Mouse (Mus musculus) myocyte (in vitro differentiated cells): Measurements from ENCODE around the gene Fam183b. TPM values are rescaled to one million over a fixed set of nuclear protein-coding genes. Genes with fewer than 3 reads are reported as not detected.

ENCODE experiments used
- H3K27me3 ChIP-seq: one replicate; pipeline ENCODE4 v1.6.1; 2011; ENCODE audit not compliant: control insufficient read depth, insufficient read depth, insufficient read length
- H3K36me3 ChIP-seq: one replicate; pipeline ENCODE4 v1.6.1; 2011; ENCODE audit not compliant: control insufficient read depth, insufficient read depth
- H3K4me2 ChIP-seq: one replicate; pipeline ENCODE4 v1.6.1; 2011; ENCODE audit warnings: low read depth, control low read depth
- H3K4me3 ChIP-seq: one replicate; pipeline ENCODE4 v1.5.1; 2011; ENCODE audit warnings: mild to moderate bottlenecking, control low read depth, moderate library complexity
- H3K79me2 ChIP-seq: one replicate; pipeline ENCODE4 v1.6.1; 2011; ENCODE audit not compliant: control insufficient read depth, insufficient read depth
- H3ac ChIP-seq: one replicate; pipeline ENCODE4 v1.6.1; 2011; ENCODE audit not compliant: control insufficient read depth, insufficient read length
- CEBPB ChIP-seq: IDR thresholded peaks from 2 replicates; pipeline ENCODE4 v1.6.1; 2011; ENCODE audit warnings: mild to moderate bottlenecking, moderate library complexity; ENCODE audit not compliant: poor library complexity, insufficient read depth, severe bottlenecking
- E2F4 ChIP-seq: IDR thresholded peaks from one replicate; pipeline ENCODE4 v1.6.1; 2011; ENCODE audit warnings: mild to moderate bottlenecking, control low read depth, moderate library complexity; ENCODE audit not compliant: insufficient read depth
- MAX ChIP-seq: IDR thresholded peaks from one replicate; pipeline ENCODE4 v1.6.1; 2011; ENCODE audit warnings: low read depth, mild to moderate bottlenecking, control low read depth
- MYOD1 ChIP-seq, 3 experiments: IDR thresholded peaks; one replicate each; pipeline ENCODE4 v1.6.1; 2011; ENCODE audit warnings: control low read depth in 2 of 3, low read depth in 2 of 3, mild to moderate bottlenecking in 2 of 3, moderate library complexity in 1 of 3; ENCODE audit not compliant: insufficient read length in 2 of 3, control insufficient read depth in 1 of 3
- MYOG ChIP-seq, 3 experiments: IDR thresholded peaks; one replicate each; pipeline ENCODE4 v1.6.1; 2011; ENCODE audit warnings: control low read depth in 2 of 3, low read depth in 2 of 3, mild to moderate bottlenecking in 2 of 3; ENCODE audit not compliant: insufficient read length in 2 of 3, control insufficient read depth in 1 of 3, insufficient read depth in 1 of 3
- POLR2A ChIP-seq: IDR thresholded peaks from one replicate; pipeline ENCODE4 v1.6.1; 2011; ENCODE audit warnings: low read depth, mild to moderate bottlenecking, control low read depth, moderate library complexity; ENCODE audit not compliant: insufficient read length
- POLR2AphosphoS2 ChIP-seq: IDR thresholded peaks from one replicate; pipeline ENCODE4 v1.6.1; 2011; ENCODE audit warnings: low read depth, control low read depth; ENCODE audit not compliant: insufficient read length
- REST ChIP-seq: IDR thresholded peaks from one replicate; pipeline ENCODE4 v1.6.1; 2011; ENCODE audit warnings: mild to moderate bottlenecking, control low read depth, moderate library complexity; ENCODE audit not compliant: insufficient read depth, insufficient read length
- SRF ChIP-seq: IDR thresholded peaks from one replicate; pipeline ENCODE4 v1.6.1; 2011; ENCODE audit warnings: low read depth; ENCODE audit not compliant: control insufficient read depth, insufficient read length
- TCF12 ChIP-seq: IDR thresholded peaks from one replicate; pipeline ENCODE4 v1.6.1; 2011; ENCODE audit warnings: mild to moderate bottlenecking, control low read depth; ENCODE audit not compliant: poor library complexity, insufficient read depth, severe bottlenecking
- TCF3 ChIP-seq: IDR thresholded peaks from one replicate; pipeline ENCODE4 v1.6.1; 2011; ENCODE audit warnings: low read depth, control low read depth; ENCODE audit not compliant: insufficient read length
- USF1 ChIP-seq: IDR thresholded peaks from one replicate; pipeline ENCODE4 v1.6.1; 2011; ENCODE audit warnings: low read depth, mild to moderate bottlenecking, control low read depth, moderate library complexity
- polyA plus RNA-seq: library from polyadenylated mRNA; unstranded; fragments of >200 nt; fragmentation: generic; extraction: Trizol; gene quantifications from one replicate; pipeline ENCODE4 v1.2.1, GENCODE M21; 2012; ENCODE audit warnings: missing spikeins

Gene Fam183b
- polyA plus RNA-seq, 1 experiment = not detected

DNA sequence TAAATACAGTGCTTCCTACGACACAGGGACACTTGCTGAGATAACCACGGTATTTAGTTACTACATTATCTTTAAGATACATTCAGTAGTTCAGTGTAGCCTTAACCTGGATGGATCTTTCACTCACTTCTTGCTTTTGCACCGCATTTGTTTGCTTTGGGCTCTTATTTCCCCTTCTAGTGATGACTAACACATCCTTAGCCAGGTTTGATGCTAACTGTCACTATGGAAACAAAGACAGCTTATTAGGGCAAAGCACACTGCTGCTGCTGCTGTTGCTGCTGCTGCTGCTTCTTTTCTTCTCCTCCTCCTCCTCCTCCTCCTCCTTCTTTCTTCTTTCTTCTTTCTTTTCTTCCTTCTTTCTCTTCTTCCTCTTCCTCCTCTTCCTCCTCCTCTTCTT, 12.2 kb downstream of the Fam183b start:
- Histone ChIP-seq H3ac (no peak overlapping the region), H3K4me3 (no peak overlapping the region), H3K27me3 (no peaks in the 10 kb centered on the region), H3K79me2 (no peaks in the 10 kb centered on the region), H3K4me2 (no peak overlapping the region), H3K36me3 (no peaks in the 10 kb centered on the region)
- TF ChIP-seq MYOD1 (IDR thresholded peaks at IDR 0.05; ENCODE audit: control insufficient read depth in 1 of 3, insufficient read length in 2 of 3, low read depth in 2 of 3) = no peak
- no peak for TF ChIP-seq MYOG (IDR thresholded peaks at IDR 0.05; ENCODE audit: control insufficient read depth in 1 of 3, insufficient read depth in 1 of 3, insufficient read length in 2 of 3, low read depth in 2 of 3)
- TF ChIP-seq TCF3 = no peak

DNA sequence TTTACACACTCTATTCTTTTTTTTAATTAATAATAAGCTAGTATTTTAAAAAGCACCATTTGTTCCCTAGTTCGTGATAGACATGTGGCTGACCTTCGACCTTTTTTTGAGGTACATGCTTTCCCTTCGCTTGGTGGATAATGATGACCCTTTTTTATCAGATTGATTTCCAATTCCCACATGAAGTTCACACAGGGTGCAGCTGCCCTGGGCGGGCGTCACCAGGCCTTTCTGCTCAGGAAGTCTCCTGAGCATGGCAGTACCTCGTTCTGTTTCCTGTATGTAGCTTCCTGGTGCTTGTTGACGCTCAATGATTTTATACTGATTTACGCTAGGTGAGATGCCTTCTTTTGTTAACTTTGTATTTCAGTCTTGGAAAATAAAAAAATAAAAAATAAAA, 13.4 kb downstream of the Fam183b start:
- Histone ChIP-seq H3K4me2 (no peak overlapping the region), H3K36me3 (no peaks in the 10 kb centered on the region), H3K27me3 (no peaks in the 10 kb centered on the region), H3ac (no peak overlapping the region), H3K4me3 (no peak overlapping the region), H3K79me2 (no peaks in the 10 kb centered on the region)
- no peak for TF ChIP-seq POLR2AphosphoS2
- TF ChIP-seq MAX = no peak

DNA sequence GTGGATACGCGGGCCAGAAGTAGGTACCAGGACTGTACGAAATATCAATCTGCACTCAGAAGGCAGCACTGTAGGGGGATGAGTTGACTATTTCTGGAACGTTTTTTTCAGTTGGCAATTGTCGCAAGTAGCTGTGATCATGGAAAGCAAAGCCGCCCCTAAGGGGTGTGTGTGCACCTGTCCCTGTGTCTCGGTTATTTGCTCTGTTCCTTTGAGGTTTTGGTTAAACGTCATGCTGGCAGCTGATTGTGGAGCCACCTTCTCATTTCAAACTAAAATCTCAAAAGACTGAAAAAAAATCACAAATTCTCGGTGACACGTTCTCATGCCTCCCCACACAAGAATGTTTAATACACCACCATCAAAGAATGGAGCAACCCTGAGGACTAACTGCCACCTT, 14.1 kb downstream of the Fam183b start:
- H3K36me3 ChIP-seq = no peaks in the 10 kb centered on the region
- H3ac ChIP-seq = no peak overlapping the region
- H3K79me2 ChIP-seq = no peaks in the 10 kb centered on the region
- TF ChIP-seq POLR2A = no peak
- no peak for TF ChIP-seq USF1
- TF ChIP-seq E2F4 = no peak
- TF ChIP-seq TCF3 = no peak
- no peak for TF ChIP-seq SRF
- TF ChIP-seq TCF12 = no peak
- no peak for TF ChIP-seq MYOD1 (IDR thresholded peaks at IDR 0.05; ENCODE audit: control insufficient read depth in 1 of 3, insufficient read length in 2 of 3, low read depth in 2 of 3)
- no peak for TF ChIP-seq REST
- TF ChIP-seq MAX = no peak
- no peak for TF ChIP-seq MYOG (IDR thresholded peaks at IDR 0.05; ENCODE audit: control insufficient read depth in 1 of 3, insufficient read depth in 1 of 3, insufficient read length in 2 of 3, low read depth in 2 of 3)
- TF ChIP-seq POLR2AphosphoS2 = no peak
- no peak for TF ChIP-seq CEBPB
- no peak overlapping the region for H3K4me2 ChIP-seq
- no peak overlapping the region for H3K4me3 ChIP-seq
- no peaks in the 10 kb centered on the region for H3K27me3 ChIP-seq

DNA sequence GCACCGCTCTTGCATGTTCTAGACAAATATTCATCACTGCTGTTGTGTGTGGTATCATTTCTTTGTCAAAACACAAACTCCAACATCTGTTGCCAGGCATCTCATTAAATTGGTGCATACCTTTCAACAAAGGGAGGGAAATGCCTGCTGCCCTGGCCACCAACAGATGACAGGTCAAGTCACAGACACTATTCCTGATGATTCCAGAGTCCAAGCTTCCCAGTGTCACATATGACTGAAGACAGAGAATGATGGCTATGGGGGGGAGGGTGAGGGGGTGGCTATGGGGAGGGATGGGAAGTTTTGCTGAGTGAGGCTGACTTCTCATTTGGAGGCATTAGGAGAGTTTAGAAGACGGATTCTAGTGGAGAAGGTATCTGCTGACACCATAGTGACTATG, 17.6 kb downstream of the Fam183b start:
- no peak for TF ChIP-seq USF1
- no peak for TF ChIP-seq CEBPB
- no peak for TF ChIP-seq POLR2AphosphoS2
- no peak overlapping the region for H3K4me3 ChIP-seq
- H3K79me2 ChIP-seq = no peaks in the 10 kb centered on the region
- no peaks in the 10 kb centered on the region for H3K27me3 ChIP-seq
- H3ac ChIP-seq = no peak overlapping the region
- H3K4me2 ChIP-seq = no peak overlapping the region
- no peaks in the 10 kb centered on the region for H3K36me3 ChIP-seq

DNA sequence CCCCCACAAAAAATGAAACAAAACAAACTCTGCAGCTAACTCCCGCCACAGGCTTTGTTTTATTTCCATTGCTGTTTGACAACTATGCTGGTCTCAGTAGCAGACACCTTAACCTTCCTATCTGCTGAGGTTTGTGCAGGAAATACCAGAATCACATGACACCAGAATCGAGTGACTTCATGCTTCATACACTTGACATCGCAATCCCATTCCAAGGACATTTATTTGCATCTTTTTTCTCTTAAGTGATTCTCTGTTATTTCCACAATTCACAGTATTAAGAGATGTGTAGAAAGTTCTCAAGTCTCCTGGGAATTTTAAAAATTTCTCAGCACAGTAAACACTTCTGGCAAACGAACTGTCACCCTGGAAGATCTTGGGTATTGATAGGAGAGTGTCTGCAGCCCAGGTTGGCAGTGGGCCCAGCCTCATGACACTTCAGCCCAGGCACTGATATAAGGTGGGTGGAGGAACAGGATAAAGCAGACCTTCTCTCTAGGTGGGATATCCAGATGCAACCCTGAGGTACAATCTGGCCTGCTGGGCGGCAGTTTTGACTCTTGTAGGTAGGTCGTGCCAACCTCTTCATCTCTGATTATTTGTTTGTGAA, 19.2 kb downstream of the Fam183b start, which contains the start of gene Olfr314:
Gene Olfr314 (plus strand): TSS at position 473 of the 610 bp plus-strand sequence.
- Histone ChIP-seq H3K4me3 (no peak within 1 kb of the TSS), H3ac (no peak within 1 kb of the TSS), H3K4me2 (no peak within 1 kb of the TSS), H3K79me2 (no peaks in the 10 kb centered on the region), H3K36me3 (no peaks in the 10 kb centered on the region), H3K27me3 (no peaks in the 10 kb centered on the region)
- TF ChIP-seq POLR2AphosphoS2 (no peak), MYOD1 (IDR thresholded peaks at IDR 0.05; ENCODE audit: control insufficient read depth in 1 of 3, insufficient read length in 2 of 3, low read depth in 2 of 3) (no peak), TCF3 (no peak), E2F4 (no peak), TCF12 (no peak)

DNA sequence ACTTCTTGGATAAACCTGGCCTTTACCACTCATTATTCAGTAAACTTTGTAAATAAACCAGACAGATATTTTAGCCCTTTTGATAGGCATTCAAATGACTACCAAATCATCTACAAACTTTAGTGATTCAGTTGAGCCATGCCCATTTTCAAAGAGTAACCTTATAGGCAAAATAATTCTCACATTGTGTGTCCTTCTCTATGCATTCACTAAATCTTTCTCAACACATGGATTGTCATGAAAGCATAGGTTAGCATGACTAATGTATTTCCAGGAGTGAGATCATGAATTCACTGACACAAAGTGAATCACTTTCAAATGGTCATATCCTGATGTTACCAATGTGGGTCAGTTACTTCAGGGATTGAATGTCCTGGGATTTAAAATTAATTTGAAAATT, 28.9 kb downstream of the Fam183b start, which contains the start of gene Olfr315:
Gene Olfr315 (plus strand): TSS at position 301 of the 400 bp plus-strand sequence.
- H3K79me2 ChIP-seq = no peaks in the 10 kb centered on the region
- H3K36me3 ChIP-seq = no peaks in the 10 kb centered on the region
- H3K27me3 ChIP-seq = no peaks in the 10 kb centered on the region
- H3ac ChIP-seq = no peak within 1 kb of the TSS
- TF ChIP-seq MYOD1 (IDR thresholded peaks at IDR 0.05; ENCODE audit: control insufficient read depth in 1 of 3, insufficient read length in 2 of 3, low read depth in 2 of 3) (no peak), TCF3 (no peak), MYOG (IDR thresholded peaks at IDR 0.05; ENCODE audit: control insufficient read depth in 1 of 3, insufficient read depth in 1 of 3, insufficient read length in 2 of 3, low read depth in 2 of 3) (no peak), POLR2A (no peak), POLR2AphosphoS2 (no peak), E2F4 (no peak), REST (no peak), SRF (no peak), CEBPB (no peak), USF1 (no peak)
- no peak within 1 kb of the TSS for H3K4me2 ChIP-seq
- H3K4me3 ChIP-seq = no peak within 1 kb of the TSS
